Mouse (Mus musculus): ENCODE measurements around the gene Msgn1. TPM values are rescaled to one million over a fixed set of nuclear protein-coding genes. Genes with fewer than 3 reads are reported as not detected.
A peak's percentile ranks its signal among the peaks of the same experiment; 100 is the strongest.

The Msgn1 gene
- polyA plus RNA-seq, 1 experiment from 2014 or later = not detected

GRCm38 (mm10) chr12:11206321-11206720 lies 2.5 kb downstream of the Msgn1 start:
- no peak overlapping the region for H3K4me3 ChIP-seq (ENCODE audit: low read depth, low read length)
- H3K9ac ChIP-seq (ENCODE audit: low read length) = no peak overlapping the region
- H3K4me2 ChIP-seq = no peak overlapping the region
- no peaks in the 10 kb centered on the region for H3K36me3 ChIP-seq (ENCODE audit: control insufficient read depth, insufficient read depth, low read length)
- no peaks in the 10 kb centered on the region for H3K27me3 ChIP-seq (ENCODE audit: control insufficient read depth, insufficient read depth, low read length)
- no peaks in the 10 kb centered on the region for H3K9me3 ChIP-seq (ENCODE audit: control insufficient read depth, low read length)
- no peak for DNase-seq (ENCODE audit: low spot score, missing footprints)
- 70% methylated on average over 4 of the region's 4 CpGs for WGBS
- no peak overlapping the region for H3K27ac ChIP-seq (ENCODE audit: low read depth, low read length)
- no peaks in the 10 kb centered on the region for H3K4me1 ChIP-seq (ENCODE audit: control insufficient read depth, insufficient read depth, low read length)
- no peak for ATAC-seq (ENCODE audit: low FRiP score)

- Histone ChIP-seq H3K4me3 (ENCODE audit: low read depth, low read length) (no peak overlapping the region), H3K27ac (ENCODE audit: low read depth, low read length) (no peak overlapping the region)
These were observed 4.8 kb downstream of the Msgn1 start for GRCm38 (mm10) chr12:11203694-11204665.

GRCm38 (mm10) chr12:11202476-11202875 lies 6.3 kb downstream of the Msgn1 start:
- H3K9ac ChIP-seq (ENCODE audit: low read length) = no peak overlapping the region
- 93% methylated on average over 8 of the region's 8 CpGs for WGBS
- no peak for ATAC-seq (ENCODE audit: low FRiP score)

More at GRCm38 (mm10) chr12:11203694-11204665, 4.8 kb downstream of the Msgn1 start:
- 86% methylated on average over 18 of the region's 18 CpGs for WGBS
- ATAC-seq (ENCODE audit: low FRiP score) (no peak), DNase-seq (ENCODE audit: low spot score, missing footprints) (no peak)
- Histone ChIP-seq H3K4me1 (ENCODE audit: control insufficient read depth, insufficient read depth, low read length) (no peaks in the 10 kb centered on the region), H3K9me3 (ENCODE audit: control insufficient read depth, low read length) (no peaks in the 10 kb centered on the region), H3K36me3 (ENCODE audit: control insufficient read depth, insufficient read depth, low read length) (no peaks in the 10 kb centered on the region), H3K9ac (ENCODE audit: low read length) (no peak overlapping the region), H3K27me3 (ENCODE audit: control insufficient read depth, insufficient read depth, low read length) (no peaks in the 10 kb centered on the region), H3K4me2 (no peak overlapping the region)

GRCm38 (mm10) chr12:11200711-11201110 lies 8.1 kb downstream of the Msgn1 start:
- ATAC-seq (ENCODE audit: low FRiP score) = no peak
- Histone ChIP-seq H3K27ac (ENCODE audit: low read depth, low read length) (no peak overlapping the region), H3K4me2 (no peak overlapping the region), H3K9ac (ENCODE audit: low read length) (no peak overlapping the region), H3K36me3 (ENCODE audit: control insufficient read depth, insufficient read depth, low read length) (no peaks in the 10 kb centered on the region), H3K9me3 (ENCODE audit: control insufficient read depth, low read length) (no peaks in the 10 kb centered on the region), H3K4me3 (ENCODE audit: low read depth, low read length) (no peak overlapping the region), H3K4me1 (ENCODE audit: control insufficient read depth, insufficient read depth, low read length) (peaks cover 4% of the 10 kb centered on the region; the same call in 1 of the 2 replicates), H3K27me3 (ENCODE audit: control insufficient read depth, insufficient read depth, low read length) (no peaks in the 10 kb centered on the region)
- 95% methylated on average over 12 of the region's 12 CpGs for WGBS
- DNase-seq (ENCODE audit: low spot score, missing footprints) = no peak

More at GRCm38 (mm10) chr12:11202476-11202875, 6.3 kb downstream of the Msgn1 start:
- Histone ChIP-seq H3K9me3 (ENCODE audit: control insufficient read depth, low read length) (no peaks in the 10 kb centered on the region), H3K27ac (ENCODE audit: low read depth, low read length) (no peak overlapping the region), H3K4me2 (no peak overlapping the region), H3K36me3 (ENCODE audit: control insufficient read depth, insufficient read depth, low read length) (no peaks in the 10 kb centered on the region), H3K27me3 (ENCODE audit: control insufficient read depth, insufficient read depth, low read length) (no peaks in the 10 kb centered on the region), H3K4me3 (ENCODE audit: low read depth, low read length) (no peak overlapping the region), H3K4me1 (ENCODE audit: control insufficient read depth, insufficient read depth, low read length) (peaks cover 4% of the 10 kb centered on the region; the same call in 1 of the 2 replicates)
- no peak for DNase-seq (ENCODE audit: low spot score, missing footprints)

- Histone ChIP-seq H3K4me3 (ENCODE audit: low read depth, low read length) (no peak overlapping the region), H3K9ac (ENCODE audit: low read length) (no peak overlapping the region), H3K4me2 (no peak overlapping the region), H3K36me3 (ENCODE audit: control insufficient read depth, insufficient read depth, low read length) (no peaks in the 10 kb centered on the region), H3K27ac (ENCODE audit: low read depth, low read length) (no peak overlapping the region), H3K27me3 (ENCODE audit: control insufficient read depth, insufficient read depth, low read length) (no peaks in the 10 kb centered on the region), H3K4me1 (ENCODE audit: control insufficient read depth, insufficient read depth, low read length) (peaks cover 4% of the 10 kb centered on the region; the same call in 1 of the 2 replicates), H3K9me3 (ENCODE audit: control insufficient read depth, low read length) (no peaks in the 10 kb centered on the region)
- ATAC-seq (ENCODE audit: low FRiP score) (no peak), DNase-seq (ENCODE audit: low spot score, missing footprints) (no peak)
- 26% methylated on average over 2 of the region's 2 CpGs for WGBS
These were observed 10.2 kb downstream of the Msgn1 start for GRCm38 (mm10) chr12:11198551-11198950.

- Histone ChIP-seq H3K4me2 (no peak overlapping the region), H3K36me3 (ENCODE audit: control insufficient read depth, insufficient read depth, low read length) (no peaks in the 10 kb centered on the region), H3K4me1 (ENCODE audit: control insufficient read depth, insufficient read depth, low read length) (peaks cover 4% of the 10 kb centered on the region; the same call in 1 of the 2 replicates), H3K9ac (ENCODE audit: low read length) (no peak overlapping the region), H3K27me3 (ENCODE audit: control insufficient read depth, insufficient read depth, low read length) (no peaks in the 10 kb centered on the region), H3K27ac (ENCODE audit: low read depth, low read length) (no peak overlapping the region), H3K9me3 (ENCODE audit: control insufficient read depth, low read length) (no peaks in the 10 kb centered on the region), H3K4me3 (ENCODE audit: low read depth, low read length) (no peak overlapping the region)
- no peak for DNase-seq (ENCODE audit: low spot score, missing footprints)
- 0 out of 2 replicates have a peak, but pooled peaks have one; percentile 45 for ATAC-seq (ENCODE audit: low FRiP score)
- WGBS = 21% methylated on average over 4 of the region's 4 CpGs
These were observed 10.7 kb downstream of the Msgn1 start for GRCm38 (mm10) chr12:11198026-11198425.

GRCm38 (mm10) chr12:11196830-11197229 lies 11.9 kb downstream of the Msgn1 start:
- Histone ChIP-seq H3K9ac (ENCODE audit: low read length) (no peak overlapping the region), H3K36me3 (ENCODE audit: control insufficient read depth, insufficient read depth, low read length) (no peaks in the 10 kb centered on the region), H3K4me3 (ENCODE audit: low read depth, low read length) (no peak overlapping the region), H3K4me2 (no peak overlapping the region), H3K9me3 (ENCODE audit: control insufficient read depth, low read length) (no peaks in the 10 kb centered on the region), H3K4me1 (ENCODE audit: control insufficient read depth, insufficient read depth, low read length) (peaks cover 4% of the 10 kb centered on the region; the same call in 1 of the 2 replicates), H3K27ac (ENCODE audit: low read depth, low read length) (no peak overlapping the region), H3K27me3 (ENCODE audit: control insufficient read depth, insufficient read depth, low read length) (no peaks in the 10 kb centered on the region)
- 0 out of 2 replicates have a peak, but pooled peaks have one; percentile 8 for ATAC-seq (ENCODE audit: low FRiP score)
- WGBS = 52% methylated on average over 5 of the region's 5 CpGs
- no peak for DNase-seq (ENCODE audit: low spot score, missing footprints)

- no peak overlapping the region for H3K9ac ChIP-seq (ENCODE audit: low read length)
These were observed 12.6 kb downstream of the Msgn1 start for GRCm38 (mm10) chr12:11196142-11196597.

GRCm38 (mm10) chr12:11195031-11195430 lies 13.7 kb downstream of the Msgn1 start:
- WGBS = 79% methylated on average over 1 of the region's 1 CpGs
- DNase-seq (ENCODE audit: low spot score, missing footprints) = no peak
- Histone ChIP-seq H3K27ac (ENCODE audit: low read depth, low read length) (no peak overlapping the region), H3K4me3 (ENCODE audit: low read depth, low read length) (no peak overlapping the region), H3K27me3 (ENCODE audit: control insufficient read depth, insufficient read depth, low read length) (no peaks in the 10 kb centered on the region), H3K4me1 (ENCODE audit: control insufficient read depth, insufficient read depth, low read length) (peaks cover 4% of the 10 kb centered on the region; the same call in 1 of the 2 replicates), H3K4me2 (no peak overlapping the region), H3K36me3 (ENCODE audit: control insufficient read depth, insufficient read depth, low read length) (no peaks in the 10 kb centered on the region), H3K9ac (ENCODE audit: low read length) (no peak overlapping the region), H3K9me3 (ENCODE audit: control insufficient read depth, low read length) (no peaks in the 10 kb centered on the region)
- ATAC-seq (ENCODE audit: low FRiP score) = no peak

More at GRCm38 (mm10) chr12:11196142-11196597, 12.6 kb downstream of the Msgn1 start:
- Histone ChIP-seq H3K27me3 (ENCODE audit: control insufficient read depth, insufficient read depth, low read length) (no peaks in the 10 kb centered on the region), H3K27ac (ENCODE audit: low read depth, low read length) (no peak overlapping the region), H3K4me2 (no peak overlapping the region), H3K4me3 (ENCODE audit: low read depth, low read length) (no peak overlapping the region), H3K36me3 (ENCODE audit: control insufficient read depth, insufficient read depth, low read length) (no peaks in the 10 kb centered on the region), H3K9me3 (ENCODE audit: control insufficient read depth, low read length) (no peaks in the 10 kb centered on the region), H3K4me1 (ENCODE audit: control insufficient read depth, insufficient read depth, low read length) (peaks cover 4% of the 10 kb centered on the region; the same call in 1 of the 2 replicates)
- ATAC-seq (ENCODE audit: low FRiP score) = peak; percentile 88
- 8% methylated on average over 17 of the region's 19 CpGs for WGBS
- DNase-seq (ENCODE audit: low spot score, missing footprints) = peak; percentile 99

Data from midbrain, embryonic 11.5 days (tissue).